Mouse (Mus musculus) testis, adult 10 weeks (tissue): ENCODE data around the gene Zdhhc16. TPM values are rescaled to one million over a fixed set of nuclear protein-coding genes. Genes with fewer than 3 reads are reported as not detected.

Experiments
- polyA plus RNA-seq: library from polyadenylated mRNA; stranded (reverse); fragments of 350-450 nt; fragmentation: Illumina TruSeq; extraction: RNeasy Lipid Tissue Mini Kit (QIAGEN cat#74804); gene quantifications from one replicate; pipeline ENCODE4 v1.2.3, GENCODE M21; 2014; ENCODE audit warnings: low read depth, low replicate concordance

Gene Zdhhc16
- polyA plus RNA-seq, result 14.7 TPM

DNA sequence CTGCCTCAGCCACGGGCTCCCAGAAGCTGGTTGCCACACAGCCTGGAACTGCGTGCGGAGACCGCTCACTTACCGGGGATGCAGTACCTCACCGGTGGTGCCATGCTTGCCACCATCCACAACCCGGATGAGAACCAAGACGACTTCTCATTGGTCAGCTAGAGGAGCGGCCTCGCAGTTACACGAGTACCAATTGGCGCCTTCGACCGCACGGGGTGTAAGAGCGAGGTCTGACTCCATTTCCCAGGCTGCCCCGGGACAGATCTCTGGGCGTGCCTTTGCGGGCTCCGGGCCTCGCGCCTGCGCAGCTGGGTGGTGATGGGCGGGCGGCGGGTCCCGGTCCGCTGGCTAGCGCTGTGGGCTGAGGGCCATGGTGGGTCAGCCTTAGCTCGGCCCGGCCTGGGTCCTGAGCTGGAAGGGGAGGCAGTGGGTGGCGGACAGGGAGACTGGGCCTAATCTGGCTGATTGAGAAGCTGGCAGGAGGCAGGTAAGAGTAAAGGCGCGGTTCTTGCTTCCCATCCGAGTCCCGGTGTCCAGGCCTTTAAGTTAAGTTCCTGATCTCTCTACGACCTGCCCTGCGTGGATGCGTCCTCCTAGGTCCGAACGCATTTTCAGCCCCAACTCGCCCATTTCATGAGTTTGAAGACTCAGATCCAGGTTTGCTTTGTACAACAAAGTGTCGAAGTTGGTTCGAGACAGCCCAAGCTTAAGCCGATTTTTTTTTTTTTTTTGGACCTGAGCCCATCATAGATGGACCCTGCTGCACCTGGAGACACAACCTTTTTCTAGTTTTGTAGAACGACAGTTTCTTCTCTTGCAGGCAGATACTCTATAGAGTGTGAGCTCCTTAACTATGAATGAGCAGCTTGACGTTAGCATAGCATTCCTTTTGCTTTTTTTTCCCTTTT, at the start of gene Zdhhc16, which contains the start of gene Exosc1:
Zdhhc16 (plus strand) TSS at position 302 of the 908 bp plus-strand sequence.
Exosc1 (minus strand) TSS at position 245 of the 908 bp plus-strand sequence.

DNA sequence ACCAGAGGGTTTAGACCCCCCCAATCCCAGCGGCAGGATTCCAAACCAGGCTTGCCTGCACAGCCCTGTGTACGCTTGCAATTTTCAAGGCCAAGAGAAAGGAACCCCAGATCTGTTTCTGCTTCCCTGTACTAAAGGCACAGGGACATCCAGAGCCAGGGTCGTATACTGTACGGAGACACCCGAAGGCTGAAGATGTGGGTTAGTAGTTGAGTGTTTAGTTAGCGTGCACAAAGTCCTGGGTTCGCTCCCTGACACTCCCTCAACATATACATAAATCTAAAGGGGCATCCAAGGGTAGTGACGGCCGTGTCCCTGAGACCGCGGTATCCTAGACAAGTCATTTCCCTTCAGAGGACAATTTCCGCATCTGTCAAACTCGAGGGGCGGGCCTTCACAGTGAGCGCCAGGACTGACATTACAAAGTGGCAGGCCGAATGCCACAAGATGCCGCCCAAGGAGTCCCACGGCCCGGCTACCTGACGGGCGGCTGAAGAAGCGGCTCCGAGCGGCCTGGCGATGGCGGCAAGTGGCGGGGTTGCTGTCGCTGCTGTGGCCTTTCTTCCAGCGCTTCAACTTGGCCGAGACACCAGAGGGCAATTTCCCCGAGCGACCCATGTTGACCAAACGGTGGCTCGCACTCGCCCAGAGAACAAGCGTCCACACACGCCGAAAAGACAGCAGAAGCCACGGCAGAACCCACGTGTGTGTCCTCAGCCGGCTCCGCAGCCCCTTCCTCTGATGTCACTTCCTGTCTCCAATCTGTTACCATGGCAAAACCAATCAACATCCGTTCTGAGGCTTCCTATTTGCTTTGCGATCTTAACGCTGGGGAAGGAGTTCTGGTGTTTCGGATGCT, 37.6 kb upstream of the Zdhhc16 start, which contains the start of gene Rrp12:
Rrp12 (minus strand) TSS at position 714 of the 859 bp plus-strand sequence.

DNA sequence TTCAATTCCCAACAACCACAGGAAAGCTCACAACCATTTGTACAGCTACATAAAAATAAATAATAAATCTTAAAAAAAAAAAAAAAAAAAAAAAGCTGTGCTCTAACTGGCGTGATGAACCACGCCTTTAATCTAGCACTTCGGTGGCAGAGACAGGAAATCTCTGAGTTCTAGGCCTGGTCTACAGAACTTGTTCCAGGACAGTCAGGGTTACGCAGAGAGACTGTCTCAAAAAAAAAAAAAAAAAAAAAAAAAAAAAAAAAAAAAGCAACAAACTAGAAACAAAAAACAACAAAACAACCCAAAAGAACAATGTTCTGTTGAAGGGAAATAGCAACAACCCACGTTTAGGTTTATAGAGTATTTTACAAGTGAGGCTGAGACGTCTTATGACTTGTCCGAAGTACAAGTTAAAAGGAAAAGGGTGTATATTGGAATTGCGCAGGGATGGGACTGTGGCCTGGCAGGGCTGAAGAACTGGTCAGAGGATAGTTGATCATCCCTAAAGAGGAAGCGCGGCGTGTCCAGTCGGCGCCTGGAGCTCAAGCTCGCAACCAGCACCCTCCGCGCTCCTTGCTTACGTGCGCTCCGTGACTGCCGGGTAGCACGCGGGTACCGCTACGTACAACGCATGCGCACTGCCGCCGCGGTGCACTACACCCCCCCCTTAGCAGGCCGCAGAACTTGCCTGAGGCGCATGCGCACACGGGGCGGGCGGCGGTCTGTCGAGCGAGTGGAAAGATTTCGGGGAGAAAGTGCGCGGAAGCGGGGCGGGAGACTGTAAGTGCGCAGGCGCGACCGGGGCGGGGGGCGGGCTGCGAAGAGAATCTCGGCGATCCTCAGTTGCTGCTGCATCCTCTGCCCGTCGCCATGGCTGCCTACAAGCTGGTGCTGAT, 21.9 kb upstream of the Zdhhc16 start, which contains the start of gene Pgam1:
Pgam1 (plus strand) TSS at position 746 of the 896 bp plus-strand sequence.

DNA sequence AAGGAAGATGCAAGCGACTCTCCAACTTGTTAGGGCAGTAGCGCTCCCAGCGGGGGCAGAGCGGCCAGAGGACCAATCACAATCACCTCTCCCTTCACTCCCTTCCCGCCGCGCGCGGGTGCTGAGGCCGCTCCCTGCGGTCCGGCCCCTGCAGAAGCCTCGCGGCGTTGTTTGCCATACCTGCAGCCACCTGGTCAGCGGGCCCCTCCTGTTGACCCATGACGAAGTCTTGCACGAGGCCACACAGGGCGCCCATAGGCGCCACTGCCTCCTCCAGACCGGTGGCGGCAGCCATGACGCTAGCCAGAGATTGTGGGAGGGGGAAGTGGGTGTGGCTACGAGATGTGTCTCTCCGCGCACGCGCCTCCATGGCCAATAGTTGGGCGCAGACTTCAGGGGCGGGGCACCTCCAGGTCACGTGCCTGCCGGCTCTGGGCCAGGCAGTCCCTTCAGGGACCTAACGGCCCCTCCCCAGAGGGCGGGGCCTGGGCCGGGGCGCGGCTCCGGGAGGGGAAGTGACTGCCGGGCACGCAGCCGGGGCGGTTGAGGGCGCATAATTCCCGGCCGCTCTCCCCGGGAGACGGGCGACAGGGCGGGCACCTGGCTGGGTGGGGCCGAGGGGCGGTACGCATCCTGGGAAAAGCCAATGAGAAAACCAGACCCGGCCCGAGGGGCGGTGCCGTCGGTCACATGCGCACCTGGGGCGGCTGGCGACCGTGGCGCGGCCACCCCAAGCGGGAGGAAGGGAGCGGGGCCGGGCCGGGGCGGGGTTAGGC, 47.7 kb downstream of the Zdhhc16 start, which contains the start of gene Mms19:
Mms19 (minus strand) TSS at position 339 of the 776 bp plus-strand sequence.

DNA sequence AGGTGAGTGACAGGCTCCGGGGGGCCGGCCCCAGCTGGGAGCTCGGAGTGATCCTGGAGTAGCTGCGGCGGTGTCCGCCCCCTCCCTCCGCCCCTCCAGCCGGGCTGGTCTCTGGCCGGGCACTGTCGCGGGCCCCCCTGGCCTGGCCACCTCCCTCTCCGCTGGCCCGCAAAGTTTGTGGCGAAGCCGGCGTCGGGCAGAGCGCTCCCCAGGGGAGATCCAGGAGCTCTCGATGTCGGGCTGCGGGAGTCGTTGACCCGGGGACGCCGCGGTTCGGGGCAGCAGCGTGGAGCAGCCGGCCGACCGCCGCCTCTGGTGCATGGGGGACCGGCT, 48.3 kb downstream of the Zdhhc16 start, which contains the start of gene Ubtd1:
Ubtd1 (plus strand) TSS at position 169 of the 333 bp plus-strand sequence.

Other genes starting within 250 kb of the Zdhhc16 start
- 0.24 TPM for gene Slit1, start 189.8 kb upstream of the Zdhhc16 start, polyA plus RNA-seq
- gene Arhgap19, start 131.4 kb upstream of the Zdhhc16 start, polyA plus RNA-seq, result 67.1 TPM
- 33.9 TPM for gene Frat1, start 103.5 kb upstream of the Zdhhc16 start, polyA plus RNA-seq
- gene Frat2, start 85.3 kb upstream of the Zdhhc16 start, polyA plus RNA-seq, result 6.6 TPM
- 2.4 TPM for gene Rrp12, start 37.3 kb upstream of the Zdhhc16 start, polyA plus RNA-seq
- gene Pgam1, start 21.6 kb upstream of the Zdhhc16 start, polyA plus RNA-seq, result 53.2 TPM
- 32.7 TPM for gene Exosc1, start 57 bp upstream of the Zdhhc16 start, polyA plus RNA-seq
- 14.9 TPM for gene Mms19, start 47.7 kb downstream of the Zdhhc16 start, polyA plus RNA-seq
- 3.0 TPM for gene Ubtd1, start 48.3 kb downstream of the Zdhhc16 start, polyA plus RNA-seq
- gene Ankrd2, start 102.5 kb downstream of the Zdhhc16 start, polyA plus RNA-seq, result not detected
- 24.0 TPM for gene Hoga1, start 112.1 kb downstream of the Zdhhc16 start, polyA plus RNA-seq
- 264 TPM for gene 4933411K16Rik, start 118.8 kb downstream of the Zdhhc16 start, polyA plus RNA-seq
- 26.5 TPM for gene Morn4, start 152.9 kb downstream of the Zdhhc16 start, polyA plus RNA-seq
- 6.4 TPM for gene Pi4k2a, start 157.0 kb downstream of the Zdhhc16 start, polyA plus RNA-seq
- 1.2 TPM for gene Avpi1, start 195.6 kb downstream of the Zdhhc16 start, polyA plus RNA-seq
- 2.1 TPM for gene Marveld1, start 213.9 kb downstream of the Zdhhc16 start, polyA plus RNA-seq
- 9.5 TPM for gene Zfyve27, start 230.5 kb downstream of the Zdhhc16 start, polyA plus RNA-seq